Mouse (Mus musculus) heart, embryonic 14.5 days (tissue): ENCODE measurements around the gene Kiss1r. TPM values are rescaled to one million over a fixed set of nuclear protein-coding genes. Genes with fewer than 3 reads are reported as not detected.

ENCODE experiments used
- ATAC-seq: fragments of 200-750 bp; cut with Nextera tagmentation; 2 replicates; pipeline ENCODE4 v1.8.0; 2017; ENCODE audit warnings: low read depth, moderate TSS enrichment; ENCODE audit not compliant: insufficient number of reproducible peaks, insufficient read depth, low FRiP score
- H3K27ac ChIP-seq, 2 experiments: fragments of 200-500 bp in 1 of 2; fragments of 300-500 bp in 1 of 2; sonication (generic) in 1 of 2; replicated peaks in 1 of 2; 2 replicates each; pipeline ENCODE4 v1.5.1; 2012 to 2014; ENCODE audit warnings: low read depth in 2 of 2, low read length in 2 of 2, control low read depth in 1 of 2, mild to moderate bottlenecking in 1 of 2, mixed read lengths in 1 of 2; ENCODE audit not compliant: control insufficient read depth in 1 of 2, insufficient read depth in 1 of 2
- H3K27me3 ChIP-seq: fragments of 300-500 bp; sonication (generic); 2 replicates; pipeline ENCODE4 v1.6.1; 2014; ENCODE audit warnings: mild to moderate bottlenecking, low read length, control low read depth; ENCODE audit not compliant: control insufficient read depth, insufficient read depth
- H3K36me3 ChIP-seq: fragments of 300-500 bp; sonication (generic); 2 replicates; pipeline ENCODE4 v1.6.1; 2014; ENCODE audit warnings: mild to moderate bottlenecking, control low read depth, low read length, mixed read lengths; ENCODE audit not compliant: control insufficient read depth, insufficient read depth
- H3K4me1 ChIP-seq, 2 experiments: fragments of 200-500 bp in 1 of 2; fragments of 300-500 bp in 1 of 2; sonication (generic) in 1 of 2; 2 replicates each; pipeline ENCODE4 v1.6.1; 2012 to 2014; ENCODE audit warnings: low read length in 2 of 2, control low read depth in 1 of 2, mixed read lengths in 1 of 2; ENCODE audit not compliant: control insufficient read depth in 2 of 2, insufficient read depth in 2 of 2
- H3K4me2 ChIP-seq: fragments of 300-500 bp; sonication (generic); 2 replicates; pipeline ENCODE4 v1.6.1; 2014; ENCODE audit warnings: mild to moderate bottlenecking, low read length
- H3K4me3 ChIP-seq, 2 experiments: fragments of 200-500 bp in 1 of 2; fragments of 300-500 bp in 1 of 2; sonication (generic) in 1 of 2; 2 replicates each; pipeline ENCODE4 v1.5.1; 2012 to 2014; ENCODE audit warnings: low read length in 2 of 2, mild to moderate bottlenecking in 2 of 2, control low read depth in 1 of 2, low read depth in 1 of 2, moderate library complexity in 1 of 2; ENCODE audit not compliant: control insufficient read depth in 1 of 2, insufficient read depth in 1 of 2
- H3K9ac ChIP-seq: fragments of 300-500 bp; sonication (generic); 2 replicates; pipeline ENCODE4 v1.6.1; 2014; ENCODE audit warnings: mild to moderate bottlenecking, low read length
- H3K9me3 ChIP-seq: fragments of 300-500 bp; sonication (generic); 2 replicates; pipeline ENCODE4 v1.6.1; 2016; ENCODE audit warnings: low read length, control low read depth; ENCODE audit not compliant: control insufficient read depth
- WGBS: fragments of 180-500 bp; shearing (Covaris S2); extraction: QIAGEN DNeasy Blood & Tissue Kit; methylation state at CpG from one replicate; pipeline ENCODE4 v1.1.7; 2014; 5-methylcytosine and 5-hydroxymethylcytosine counted together
- polyA plus RNA-seq: library from polyadenylated mRNA; unstranded; fragments of >200 nt; fragmentation: Nextera tagmentation; extraction: Ambion mirVana; gene quantifications from 2 replicates; pipeline ENCODE4 v1.2.1, GENCODE M21; 2014

The Kiss1r gene
- polyA plus RNA-seq, 1 experiment from 2014 or later: 0.70 TPM

GRCm38 (mm10) chr10:79936911-79937441, 20.2 kb downstream of the Kiss1r start:
- Histone ChIP-seq H3K4me3 (peak overlapping the region; percentile 10 to 21; a peak in 2 of 4 replicates), H3K9ac (peak overlapping the region; percentile 55), H3K27ac (peak overlapping the region; percentile 78 to 80), H3K4me2 (peak overlapping the region; percentile 60), H3K27me3 (no peaks in the 10 kb centered on the region), H3K4me1 (peaks cover 54 to 73% of the 10 kb centered on the region in 2 experiments), H3K9me3 (no peaks in the 10 kb centered on the region), H3K36me3 (peaks cover 27% of the 10 kb centered on the region; the same call in 1 of the 2 replicates)
- ATAC-seq: peak; percentile 46
- 22% methylated on average over 27 of the region's 27 CpGs for WGBS

- peaks cover 46 to 63% of the 10 kb centered on the region in 2 experiments for H3K4me1 ChIP-seq
- H3K4me2 ChIP-seq: peak overlapping the region; percentile 60; the same call in 1 of the 2 replicates
- WGBS: 88% methylated on average over 11 of the region's 11 CpGs
Observed at GRCm38 (mm10) chr10:79937775-79938526, 21.2 kb downstream of the Kiss1r start.

DNA sequence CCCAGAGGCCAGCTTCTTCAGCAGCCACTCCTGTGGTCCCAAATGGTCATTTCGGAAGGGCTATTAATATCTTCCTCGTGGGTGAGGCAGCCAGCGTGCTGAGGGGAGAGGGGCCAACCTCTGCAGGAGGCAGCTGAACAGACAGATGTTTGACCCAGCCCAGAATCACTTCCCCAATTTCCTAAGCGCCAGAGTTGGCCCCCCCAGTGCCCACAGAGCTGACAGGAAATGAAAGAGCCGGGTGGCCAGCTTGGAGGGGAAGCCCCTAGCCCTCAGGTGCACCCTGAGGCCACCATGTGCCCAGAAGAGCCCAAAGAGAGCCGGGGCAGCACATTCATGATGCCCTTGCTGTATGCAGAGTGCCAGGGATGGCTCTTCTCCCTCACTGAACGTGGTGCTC, 24.0 kb downstream of the Kiss1r start:
- Histone ChIP-seq H3K27ac (peak overlapping the region in 1 of 2 experiments; percentile 6; a peak in 1 of 4 replicates), H3K4me3 (no peak overlapping the region), H3K27me3 (no peaks in the 10 kb centered on the region), H3K36me3 (0 out of 2 replicates have a peak, but pooled peaks cover 4% of the 10 kb centered on the region), H3K9me3 (no peaks in the 10 kb centered on the region), H3K4me2 (peak overlapping the region; percentile 37), H3K4me1 (peaks cover 38 to 46% of the 10 kb centered on the region in 2 experiments), H3K9ac (peak overlapping the region; percentile 12; the same call in 1 of the 2 replicates)
- no peak for ATAC-seq
- 46% methylated on average over 7 of the region's 7 CpGs for WGBS

More at GRCm38 (mm10) chr10:79937775-79938526, 21.2 kb downstream of the Kiss1r start:
- no peak for ATAC-seq
- Histone ChIP-seq H3K9ac (no peak overlapping the region), H3K36me3 (peaks cover 22% of the 10 kb centered on the region; the same call in 1 of the 2 replicates), H3K4me3 (no peak overlapping the region), H3K27ac (0 out of 4 replicates have a peak overlapping the region, but pooled peaks of 1 of the 2 experiments have one; percentile 80), H3K27me3 (no peaks in the 10 kb centered on the region), H3K9me3 (no peaks in the 10 kb centered on the region)

GRCm38 (mm10) chr10:79942988-79943387, 26.2 kb downstream of the Kiss1r start:
- Histone ChIP-seq H3K9me3 (no peaks in the 10 kb centered on the region), H3K4me3 (no peak overlapping the region), H3K4me1 (peaks cover 34 to 39% of the 10 kb centered on the region in 2 experiments), H3K36me3 (0 out of 2 replicates have a peak, but pooled peaks cover 3% of the 10 kb centered on the region), H3K9ac (no peak overlapping the region), H3K4me2 (no peak overlapping the region), H3K27me3 (no peaks in the 10 kb centered on the region), H3K27ac (no peak overlapping the region)
- ATAC-seq: no peak
- WGBS: 88% methylated on average over 1 of the region's 1 CpGs

DNA sequence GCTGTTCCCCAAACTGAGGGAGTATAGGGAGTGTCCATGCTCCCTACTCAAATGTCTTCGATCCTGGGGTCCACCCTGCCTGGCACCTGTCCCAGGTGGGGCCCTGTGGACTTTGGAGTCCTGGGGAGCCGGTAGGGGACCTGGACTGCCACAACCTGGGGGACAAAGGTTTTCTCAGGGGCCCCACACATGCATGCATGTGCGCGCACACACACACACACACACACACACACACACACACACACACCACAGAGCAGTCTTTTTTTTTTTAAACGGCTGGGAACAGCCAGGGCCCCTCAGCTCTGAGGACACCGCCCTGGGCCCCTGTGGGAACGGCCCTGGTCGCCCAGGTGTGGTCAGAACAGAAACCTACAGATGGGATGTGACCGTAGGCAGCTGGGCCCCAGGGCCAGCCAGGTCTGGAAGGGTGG, 26.7 kb downstream of the Kiss1r start:
- H3K9me3 ChIP-seq: no peaks in the 10 kb centered on the region
- no peaks in the 10 kb centered on the region for H3K27me3 ChIP-seq
- no peak overlapping the region for H3K9ac ChIP-seq
- no peak overlapping the region for H3K4me3 ChIP-seq
- 82% methylated on average over 9 of the region's 9 CpGs for WGBS
- ATAC-seq: no peak
- peaks cover 5% of the 10 kb centered on the region; the same call in 1 of the 2 replicates for H3K36me3 ChIP-seq
- no peak overlapping the region for H3K27ac ChIP-seq
- peaks cover 34 to 35% of the 10 kb centered on the region in 2 experiments for H3K4me1 ChIP-seq
- H3K4me2 ChIP-seq: no peak overlapping the region

- no peaks in the 10 kb centered on the region for H3K9me3 ChIP-seq
- peak overlapping the region; percentile 1; the same call in 1 of the 2 replicates for H3K4me2 ChIP-seq
- H3K36me3 ChIP-seq: peaks cover 27% of the 10 kb centered on the region
- peak overlapping the region; percentile 40; the same call in 1 of the 2 replicates for H3K9ac ChIP-seq
- no peaks in the 10 kb centered on the region for H3K27me3 ChIP-seq
- 46% methylated on average over 16 of the region's 16 CpGs for WGBS
- H3K4me1 ChIP-seq: peaks cover 23 to 26% of the 10 kb centered on the region in 2 experiments
- no peak overlapping the region for H3K4me3 ChIP-seq
- no peak for ATAC-seq
- H3K27ac ChIP-seq: no peak overlapping the region; a peak in 1 of 4 replicates
Observed at GRCm38 (mm10) chr10:79945507-79946234, 28.9 kb downstream of the Kiss1r start.

GRCm38 (mm10) chr10:79946752-79947322, 30.1 kb downstream of the Kiss1r start:
- no peak overlapping the region for H3K4me2 ChIP-seq
- H3K4me1 ChIP-seq: peaks cover 20% of the 10 kb centered on the region in 2 experiments
- H3K36me3 ChIP-seq: peaks cover 38% of the 10 kb centered on the region
- peak overlapping the region; percentile 53 for H3K9ac ChIP-seq
- H3K27me3 ChIP-seq: no peaks in the 10 kb centered on the region
- WGBS: 28% methylated on average over 7 of the region's 7 CpGs
- H3K27ac ChIP-seq: 0 out of 4 replicates have a peak overlapping the region, but pooled peaks have one; percentile 16 to 24
- no peak overlapping the region for H3K4me3 ChIP-seq
- no peaks in the 10 kb centered on the region for H3K9me3 ChIP-seq
- ATAC-seq: no peak
